Mouse (Mus musculus): ENCODE data around the gene Olfr648. TPM values are rescaled to one million over a fixed set of nuclear protein-coding genes. Genes with fewer than 3 reads are reported as not detected.

Olfr648 gene
- polyA plus RNA-seq, 1 experiment from 2014 or later, result 0.21 TPM

DNA sequence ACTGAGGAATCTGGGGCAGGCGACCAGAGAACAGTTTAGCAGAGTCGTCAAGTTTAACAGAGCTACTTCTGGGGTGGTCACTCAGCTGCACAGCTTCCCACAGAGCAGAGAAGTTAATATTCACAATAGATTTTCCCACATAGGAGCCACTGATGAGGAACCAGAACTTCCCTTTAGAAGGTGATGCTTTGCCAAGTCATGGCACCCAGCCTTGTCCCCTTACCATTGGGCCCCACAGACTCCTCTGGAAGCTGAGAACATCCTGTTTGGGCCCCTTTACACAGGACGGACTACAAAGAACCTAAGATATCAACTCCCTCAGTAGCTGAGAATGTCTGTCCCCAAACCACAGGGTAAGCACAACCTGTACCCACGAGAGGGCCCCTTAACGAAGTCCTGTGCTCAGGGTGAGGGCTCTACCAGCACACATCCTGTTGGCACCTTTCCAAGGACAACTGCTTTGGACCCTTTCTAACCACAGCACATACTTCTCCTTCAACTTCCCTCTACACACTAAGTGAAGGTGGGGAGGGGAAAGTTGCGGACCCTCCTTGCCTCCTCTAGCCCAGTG is 13.5 kb downstream of the Olfr648 start:
- DNase-seq (ENCODE audit: low spot score), result no peak
- Histone ChIP-seq H3K27me3 (ENCODE audit: low read depth, poor library complexity, severe bottlenecking) (no peaks in the 10 kb centered on the region), H3K36me3 (no peaks in the 10 kb centered on the region), H3K9me3 (replicated peaks) (no peaks in the 10 kb centered on the region), H3K4me1 (no peaks in the 10 kb centered on the region), H3K27ac (replicated peaks) (no peak overlapping the region), H3K4me3 (no peak overlapping the region)
- WGBS, result 88% methylated on average over 6 of the region's 6 CpGs

DNA sequence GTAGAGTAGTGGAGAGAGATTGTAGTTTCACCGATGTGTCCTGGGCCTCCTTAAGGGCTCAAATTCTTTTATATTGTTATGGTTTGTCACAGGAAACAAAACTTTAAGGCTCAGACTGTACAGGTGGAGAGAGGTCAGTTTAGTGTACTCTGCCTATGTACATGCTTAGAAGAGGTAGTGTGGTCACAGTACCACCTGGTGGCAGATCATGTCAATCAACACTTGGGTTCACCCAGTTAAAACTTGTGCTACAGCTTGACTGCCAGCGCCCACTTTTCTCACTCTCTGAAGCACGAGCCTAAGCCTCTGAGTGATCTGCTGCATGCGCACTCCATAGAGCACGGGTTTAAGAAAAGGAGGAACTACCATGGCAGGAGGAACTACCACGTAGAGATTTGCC is 16.1 kb downstream of the Olfr648 start:
- Histone ChIP-seq H3K9me3 (replicated peaks) (no peaks in the 10 kb centered on the region), H3K4me1 (no peaks in the 10 kb centered on the region), H3K4me3 (no peak overlapping the region), H3K36me3 (no peaks in the 10 kb centered on the region), H3K27me3 (ENCODE audit: low read depth, poor library complexity, severe bottlenecking) (no peaks in the 10 kb centered on the region), H3K27ac (replicated peaks) (no peak overlapping the region)
- 81% methylated on average over 6 of the region's 6 CpGs for WGBS
- DNase-seq (ENCODE audit: low spot score), result no peak

DNA sequence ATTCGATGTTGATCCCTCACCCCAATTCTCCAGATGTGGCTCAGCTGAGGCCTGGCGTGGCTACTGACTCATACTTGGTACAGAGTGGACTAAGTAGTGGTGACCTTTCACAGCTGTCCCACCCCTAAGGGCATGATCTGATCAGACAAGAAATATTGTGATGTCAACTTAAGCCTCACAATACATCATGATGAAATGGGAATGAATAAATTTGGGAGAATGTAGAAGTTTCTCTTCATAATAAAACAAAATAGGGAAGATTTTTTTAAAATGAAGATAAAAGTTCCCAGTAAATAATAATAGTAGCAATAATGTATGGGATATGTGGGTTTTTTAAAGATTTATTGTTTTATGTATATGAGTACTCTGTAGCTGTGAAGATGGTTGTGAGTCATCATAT is 32.7 kb downstream of the Olfr648 start, which contains the start of gene Ubqlnl:
Ubqlnl (minus strand) TSS at position 101 of the 400 bp plus-strand sequence.
- no peaks in the 10 kb centered on the region for H3K27me3 ChIP-seq (ENCODE audit: low read depth, poor library complexity, severe bottlenecking)
- H3K27ac ChIP-seq (replicated peaks), result no peak within 1 kb of the TSS
- H3K4me3 ChIP-seq, result no peak within 1 kb of the TSS
- no peak for DNase-seq (ENCODE audit: low spot score)
- WGBS, result 88% methylated on average over 2 of the region's 2 CpGs
- H3K4me1 ChIP-seq, result no peaks in the 10 kb centered on the region
- no peaks in the 10 kb centered on the region for H3K36me3 ChIP-seq
- H3K9me3 ChIP-seq (replicated peaks), result no peaks in the 10 kb centered on the region

DNA sequence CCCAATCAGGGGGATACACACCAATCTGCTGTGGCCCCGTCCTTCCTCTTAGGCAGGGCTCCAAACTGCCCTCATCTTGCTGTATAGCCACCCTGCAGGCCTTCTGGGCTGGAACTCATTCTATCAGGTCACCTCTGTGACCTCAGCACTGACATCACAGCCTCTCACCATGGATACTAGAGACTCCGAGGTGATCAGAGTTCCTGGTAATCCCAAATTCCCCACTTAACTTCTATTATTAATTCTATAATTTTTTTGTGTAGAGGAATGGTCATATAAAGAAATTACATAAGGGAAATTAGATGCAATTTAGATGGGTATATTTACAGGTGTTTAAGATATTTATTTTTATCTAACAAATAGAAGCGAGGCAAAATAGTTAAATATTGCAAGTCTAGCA is 40.0 kb downstream of the Olfr648 start, which contains the start of gene Ubqln3:
Ubqln3 (minus strand) TSS at position 101 of the 400 bp plus-strand sequence.
- no peaks in the 10 kb centered on the region for H3K4me1 ChIP-seq
- WGBS, result 78% methylated on average over 3 of the region's 3 CpGs
- H3K27me3 ChIP-seq (ENCODE audit: low read depth, poor library complexity, severe bottlenecking), result no peaks in the 10 kb centered on the region
- no peak for DNase-seq (ENCODE audit: low spot score)
- no peak within 1 kb of the TSS for H3K27ac ChIP-seq (replicated peaks)
- no peaks in the 10 kb centered on the region for H3K9me3 ChIP-seq (replicated peaks)
- H3K4me3 ChIP-seq, result no peak within 1 kb of the TSS
- H3K36me3 ChIP-seq, result no peaks in the 10 kb centered on the region

DNA sequence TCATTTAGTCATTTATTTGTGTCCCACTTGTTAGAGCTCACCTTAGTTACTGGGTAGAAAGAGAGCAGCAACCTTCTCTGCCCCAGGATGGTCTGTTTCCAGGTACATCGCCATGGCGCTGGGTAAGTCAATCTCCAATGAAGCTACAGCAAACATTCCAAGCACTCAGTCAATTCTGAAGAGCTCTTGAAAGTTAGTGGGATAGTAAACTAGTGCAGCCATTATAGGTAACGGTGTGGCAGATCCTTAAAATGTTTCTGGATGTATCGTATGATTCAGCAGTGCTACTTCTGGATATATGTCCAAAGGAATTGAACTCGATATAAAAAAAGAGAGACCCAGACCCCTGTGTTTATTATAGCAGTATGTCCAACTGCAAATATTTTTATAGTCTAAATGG is 45.9 kb downstream of the Olfr648 start, which contains the start of gene Olfr643:
Olfr643 (minus strand) TSS at position 101 of the 400 bp plus-strand sequence.
- Histone ChIP-seq H3K36me3 (no peaks in the 10 kb centered on the region), H3K4me1 (no peaks in the 10 kb centered on the region), H3K27me3 (ENCODE audit: low read depth, poor library complexity, severe bottlenecking) (no peaks in the 10 kb centered on the region), H3K9me3 (replicated peaks) (no peaks in the 10 kb centered on the region), H3K27ac (replicated peaks) (no peak within 1 kb of the TSS), H3K4me3 (no peak within 1 kb of the TSS)
- DNase-seq (ENCODE audit: low spot score), result no peak
- 86% methylated on average over 5 of the region's 5 CpGs for WGBS

DNA sequence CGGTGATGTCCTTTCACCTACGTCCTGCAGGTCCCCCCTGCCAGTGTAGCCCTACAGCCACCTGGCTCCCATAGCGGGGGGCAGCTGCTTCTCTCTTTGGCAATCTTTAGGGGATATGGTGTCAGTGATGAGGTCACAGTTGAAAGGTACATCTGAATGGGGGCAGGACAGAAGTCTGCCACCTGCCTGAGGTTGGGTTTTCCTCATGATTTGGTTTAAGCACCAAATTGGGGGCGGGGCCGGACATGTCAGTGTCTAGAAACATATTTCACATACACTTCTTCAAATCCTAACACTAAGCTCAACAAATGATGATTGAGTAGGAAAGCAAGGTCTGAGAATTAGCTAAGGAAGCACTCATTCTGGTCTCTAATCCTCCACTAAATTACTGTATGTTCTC is 53.5 kb downstream of the Olfr648 start, which contains the start of gene Ubqln5:
Ubqln5 (minus strand) TSS at position 101 of the 400 bp plus-strand sequence.
- H3K4me3 ChIP-seq, result no peak within 1 kb of the TSS
- no peaks in the 10 kb centered on the region for H3K9me3 ChIP-seq (replicated peaks)
- H3K27me3 ChIP-seq (ENCODE audit: low read depth, poor library complexity, severe bottlenecking), result no peaks in the 10 kb centered on the region
- no peaks in the 10 kb centered on the region for H3K36me3 ChIP-seq
- WGBS, result 93% methylated on average over 5 of the region's 5 CpGs
- H3K4me1 ChIP-seq, result no peaks in the 10 kb centered on the region
- DNase-seq (ENCODE audit: low spot score), result no peak
- H3K27ac ChIP-seq (replicated peaks), result no peak within 1 kb of the TSS

Other genes with a start within 250 kb of the Olfr648 start
- gene Olfr632, start 249.0 kb downstream of the Olfr648 start, polyA plus RNA-seq (2016; fragmentation: Nextera tagmentation; extraction: Ambion mirVana), result not detected in 2 replicates
- not detected in 2 replicates for gene Olfr633, start 239.0 kb downstream of the Olfr648 start, polyA plus RNA-seq (2016; fragmentation: Nextera tagmentation; extraction: Ambion mirVana)
- gene Olfr635, start 212.2 kb downstream of the Olfr648 start, polyA plus RNA-seq (2016; fragmentation: Nextera tagmentation; extraction: Ambion mirVana), result 0.01 and 0.04 TPM in 2 replicates
- not detected in 2 replicates for gene Olfr638, start 184.6 kb downstream of the Olfr648 start, polyA plus RNA-seq (2016; fragmentation: Nextera tagmentation; extraction: Ambion mirVana)
- not detected in 2 replicates for gene Olfr639, start 166.1 kb downstream of the Olfr648 start, polyA plus RNA-seq (2016; fragmentation: Nextera tagmentation; extraction: Ambion mirVana)
- gene Olfr640, start 157.8 kb downstream of the Olfr648 start, polyA plus RNA-seq (2016; fragmentation: Nextera tagmentation; extraction: Ambion mirVana), result not detected in 2 replicates
- not detected in 2 replicates for gene Olfr641, start 147.9 kb downstream of the Olfr648 start, polyA plus RNA-seq (2016; fragmentation: Nextera tagmentation; extraction: Ambion mirVana)
- not detected in 2 replicates for gene Olfr642, start 130.7 kb downstream of the Olfr648 start, polyA plus RNA-seq (2016; fragmentation: Nextera tagmentation; extraction: Ambion mirVana)
- not detected in 2 replicates for gene 4930516K23Rik, start 121.9 kb downstream of the Olfr648 start, polyA plus RNA-seq (2016; fragmentation: Nextera tagmentation; extraction: Ambion mirVana)
- gene Olfr644, start 111.5 kb downstream of the Olfr648 start, polyA plus RNA-seq (2016; fragmentation: Nextera tagmentation; extraction: Ambion mirVana), result not detected in 2 replicates
- not detected in 2 replicates for gene Olfr645, start 97.9 kb downstream of the Olfr648 start, polyA plus RNA-seq (2016; fragmentation: Nextera tagmentation; extraction: Ambion mirVana)
- not detected in 2 replicates for gene Olfr646, start 78.5 kb downstream of the Olfr648 start, polyA plus RNA-seq (2016; fragmentation: Nextera tagmentation; extraction: Ambion mirVana)
- not detected in 2 replicates for gene Ubqln5, start 53.6 kb downstream of the Olfr648 start, polyA plus RNA-seq (2016; fragmentation: Nextera tagmentation; extraction: Ambion mirVana)
- not detected in 2 replicates for gene Olfr643, start 46.0 kb downstream of the Olfr648 start, polyA plus RNA-seq (2016; fragmentation: Nextera tagmentation; extraction: Ambion mirVana)
- gene Ubqln3, start 40.1 kb downstream of the Olfr648 start, polyA plus RNA-seq (2016; fragmentation: Nextera tagmentation; extraction: Ambion mirVana), result not detected in 2 replicates
- gene Ubqlnl, start 32.8 kb downstream of the Olfr648 start, polyA plus RNA-seq (2016; fragmentation: Nextera tagmentation; extraction: Ambion mirVana), result not detected in 2 replicates
- gene Olfm5, start 18.6 kb downstream of the Olfr648 start, polyA plus RNA-seq (2016; fragmentation: Nextera tagmentation; extraction: Ambion mirVana), result not detected in 2 replicates
- not detected in 2 replicates for gene Olfr649, start 12.6 kb upstream of the Olfr648 start, polyA plus RNA-seq (2016; fragmentation: Nextera tagmentation; extraction: Ambion mirVana)
- 3.6 and 4.9 TPM in 2 replicates for gene Trim6, start 35.4 kb upstream of the Olfr648 start, polyA plus RNA-seq (2016; fragmentation: Nextera tagmentation; extraction: Ambion mirVana)
- gene Trim34a, start 61.1 kb upstream of the Olfr648 start, polyA plus RNA-seq (2016; fragmentation: Nextera tagmentation; extraction: Ambion mirVana), result 0.44 and 0.93 TPM in 2 replicates
- gene Trim5, start 104.7 kb upstream of the Olfr648 start, polyA plus RNA-seq (2016; fragmentation: Nextera tagmentation; extraction: Ambion mirVana), result 0.11 TPM in 1 of 2 replicates, not detected in the other
- 1.2 and 1.8 TPM in 2 replicates for gene Trim12a, start 132.1 kb upstream of the Olfr648 start, polyA plus RNA-seq (2016; fragmentation: Nextera tagmentation; extraction: Ambion mirVana)
- not detected in 2 replicates for gene Trim34b, start 146.1 kb upstream of the Olfr648 start, polyA plus RNA-seq (2016; fragmentation: Nextera tagmentation; extraction: Ambion mirVana)
- 0.41 and 0.46 TPM in 2 replicates for gene Trim12c, start 170.0 kb upstream of the Olfr648 start, polyA plus RNA-seq (2016; fragmentation: Nextera tagmentation; extraction: Ambion mirVana)
- gene Trim30b, start 186.5 kb upstream of the Olfr648 start, polyA plus RNA-seq (2016; fragmentation: Nextera tagmentation; extraction: Ambion mirVana), result 0.25 TPM in 1 of 2 replicates, not detected in the other
- gene Trim30c, start 217.4 kb upstream of the Olfr648 start, polyA plus RNA-seq (2016; fragmentation: Nextera tagmentation; extraction: Ambion mirVana), result not detected in 2 replicates